Mouse (Mus musculus): ENCODE measurements around the gene C1qtnf2.

The C1qtnf2 gene

GRCm38 (mm10) chr11:43481672-43482522, 7.8 kb downstream of the C1qtnf2 start:
- no peak for DNase-seq (ENCODE audit: inconsistent age in 2 of 2, low spot score in 1 of 2)

DNA sequence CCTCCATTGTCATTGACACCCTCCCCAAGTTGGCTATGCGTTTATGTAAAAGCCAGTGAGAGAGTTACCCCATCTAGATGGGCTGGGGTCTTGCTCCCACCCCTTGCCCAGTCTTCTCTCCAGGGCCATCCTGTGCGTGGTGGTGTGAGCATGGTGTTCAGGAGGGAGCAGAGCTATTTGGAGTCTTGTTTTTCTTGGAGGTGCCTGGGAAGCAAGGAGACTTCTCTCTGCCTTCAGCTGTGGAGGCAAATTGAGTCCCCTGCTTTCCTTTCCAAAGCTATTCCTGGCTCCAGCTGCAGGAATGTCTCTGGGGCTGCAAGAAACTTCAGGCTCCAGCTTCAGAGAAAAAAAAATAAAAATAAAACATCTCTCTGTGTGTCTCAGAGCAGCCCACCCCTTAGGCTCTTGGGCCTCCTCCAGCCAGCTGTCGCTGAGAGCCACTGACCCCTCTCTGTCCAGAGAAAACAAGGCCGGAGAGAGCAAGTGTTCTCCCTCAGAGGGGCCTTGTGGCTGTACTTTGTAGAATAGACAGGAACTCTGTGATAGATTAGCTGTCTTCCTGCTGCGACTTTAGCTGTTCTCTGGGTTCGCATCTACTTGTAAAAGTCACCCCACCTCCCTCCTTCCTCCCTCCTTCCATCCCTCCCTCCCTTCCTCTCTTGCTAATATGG, 9.2 kb downstream of the C1qtnf2 start:
- peak; percentile 34 to 43 for DNase-seq (ENCODE audit: inconsistent age in 2 of 2, low spot score in 1 of 2)

DNA sequence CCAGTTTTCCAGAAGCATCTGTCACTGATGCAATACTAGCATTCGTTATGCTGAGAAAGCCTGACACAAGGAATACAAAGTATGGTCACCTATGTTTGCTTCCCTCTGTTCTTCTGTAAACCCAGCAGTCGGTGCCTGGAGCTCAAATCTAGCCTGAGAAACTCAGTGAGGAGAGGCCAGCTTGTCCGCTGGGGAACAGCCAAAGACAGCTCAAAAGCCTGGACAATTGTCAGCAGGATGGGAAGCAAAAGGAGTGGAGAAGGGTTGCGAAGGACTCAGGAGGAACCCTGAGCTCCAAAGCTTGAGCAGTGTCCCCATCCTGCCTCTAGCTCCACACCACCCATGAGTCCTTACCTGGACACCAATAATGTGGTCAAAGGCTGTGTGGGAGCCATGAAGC, 10.0 kb downstream of the C1qtnf2 start:
- no peak for DNase-seq (ENCODE audit: inconsistent age in 2 of 2, low spot score in 1 of 2)

GRCm38 (mm10) chr11:43484652-43485051, 10.6 kb downstream of the C1qtnf2 start:
- no peak for DNase-seq (ENCODE audit: inconsistent age in 2 of 2, low spot score in 1 of 2)

- DNase-seq (ENCODE audit: inconsistent age in 2 of 2, low spot score in 1 of 2): no peak
These were observed 11.8 kb downstream of the C1qtnf2 start for GRCm38 (mm10) chr11:43485855-43486254.

- peak; percentile 71 to 91 for DNase-seq (ENCODE audit: inconsistent age in 2 of 2, low spot score in 1 of 2)
These were observed 18.6 kb downstream of the C1qtnf2 start for GRCm38 (mm10) chr11:43492663-43493062.

DNA sequence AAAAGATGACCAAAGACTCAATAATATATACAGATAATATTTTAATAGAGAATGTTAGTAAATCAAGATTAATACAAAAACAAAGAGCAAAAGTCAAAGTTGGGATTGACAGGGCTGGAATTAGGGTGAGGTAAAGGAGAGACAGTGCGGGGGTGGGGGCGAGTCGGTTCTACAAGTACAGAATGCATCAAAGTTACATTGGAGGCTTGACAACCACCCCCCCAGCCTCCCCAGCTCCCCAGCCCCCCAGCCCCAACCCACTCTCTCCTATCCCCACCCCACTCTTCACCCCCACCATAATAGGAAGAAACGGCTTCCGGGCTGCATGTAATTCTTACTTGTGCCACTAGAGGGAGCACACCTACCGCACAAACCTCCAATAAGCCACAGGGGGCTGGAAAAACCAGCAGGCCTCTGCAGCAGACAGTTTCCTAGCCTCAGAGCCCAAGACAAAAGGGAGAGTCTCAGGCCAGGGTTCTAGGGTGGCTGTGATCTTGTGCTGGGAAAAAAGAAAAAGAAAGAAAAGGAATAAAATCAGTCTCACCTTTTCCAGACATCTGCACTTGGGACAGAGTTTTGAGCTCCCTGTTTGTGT, 19.8 kb downstream of the C1qtnf2 start:
- DNase-seq (ENCODE audit: inconsistent age in 2 of 2, low spot score in 1 of 2): peak; percentile 57 to 88

DNA sequence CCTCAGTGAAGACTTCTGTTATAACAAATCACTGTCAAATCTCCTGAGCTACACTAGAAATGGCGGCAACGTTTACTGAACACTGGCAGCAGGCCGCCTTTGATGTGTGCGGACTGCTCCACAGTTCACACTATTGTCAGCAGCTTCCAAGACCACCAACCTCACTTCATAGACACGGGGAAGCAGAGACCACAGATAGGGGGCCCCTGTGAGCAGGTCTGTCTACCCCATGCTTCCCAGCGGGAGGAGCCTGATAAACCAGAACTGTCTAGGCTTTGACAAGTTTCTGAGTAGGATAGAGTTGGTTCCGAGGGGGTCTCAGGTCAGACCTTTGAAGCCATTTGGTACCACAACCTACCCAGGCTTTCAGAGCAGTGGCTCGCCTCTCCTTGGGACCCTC, 21.0 kb downstream of the C1qtnf2 start:
- peak in 1 of 2 experiments; percentile 40 for DNase-seq (ENCODE audit: inconsistent age in 2 of 2, low spot score in 1 of 2)

GRCm38 (mm10) chr11:43495532-43495931, 21.5 kb downstream of the C1qtnf2 start:
- DNase-seq (ENCODE audit: inconsistent age in 2 of 2, low spot score in 1 of 2): peak; percentile 88 to 94

GRCm38 (mm10) chr11:43501256-43501655, 27.2 kb downstream of the C1qtnf2 start:
- no peak for DNase-seq (ENCODE audit: inconsistent age in 2 of 2, low spot score in 1 of 2)

DNA sequence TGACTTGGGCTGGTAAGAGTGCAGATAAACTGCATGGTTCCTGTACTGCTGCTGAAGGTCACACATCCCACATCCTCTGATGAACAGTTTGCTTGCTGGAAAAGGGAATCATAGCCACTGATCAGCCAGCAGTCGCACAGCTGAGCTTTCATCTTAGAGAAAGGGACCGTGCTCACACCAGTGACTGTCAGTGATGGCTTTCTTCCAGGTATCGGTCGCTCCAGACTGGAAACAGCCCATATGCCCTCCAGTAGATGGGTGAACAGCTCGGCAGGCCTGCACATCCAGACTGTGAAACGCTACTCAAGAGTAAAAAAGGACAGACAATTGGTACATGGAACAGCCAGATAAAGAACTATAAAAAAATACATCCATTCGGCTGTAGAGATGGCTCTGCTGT, 31.1 kb downstream of the C1qtnf2 start:
- peak in 1 of 2 experiments; percentile 12 for DNase-seq (ENCODE audit: inconsistent age in 2 of 2, low spot score in 1 of 2)

DNA sequence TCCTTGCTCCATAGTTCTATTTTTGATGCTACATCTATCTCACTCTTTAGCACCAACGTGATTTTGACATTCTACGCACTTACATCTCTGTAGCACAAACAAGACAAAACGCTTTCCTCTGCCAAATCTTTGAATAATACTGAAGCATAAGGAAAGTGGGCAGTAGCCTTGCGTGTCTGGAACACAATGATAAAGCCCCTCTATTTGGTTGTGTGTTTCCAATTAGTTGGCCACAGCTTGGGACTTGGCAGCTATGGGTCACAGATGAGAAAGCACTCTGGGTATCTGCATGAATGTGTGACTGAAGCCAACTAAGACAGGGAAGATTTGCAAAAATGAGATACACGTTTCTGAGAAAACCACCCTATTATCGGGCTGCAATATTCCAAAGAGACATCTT, 33.9 kb downstream of the C1qtnf2 start:
- DNase-seq (ENCODE audit: inconsistent age in 2 of 2, low spot score in 1 of 2): no peak

DNA sequence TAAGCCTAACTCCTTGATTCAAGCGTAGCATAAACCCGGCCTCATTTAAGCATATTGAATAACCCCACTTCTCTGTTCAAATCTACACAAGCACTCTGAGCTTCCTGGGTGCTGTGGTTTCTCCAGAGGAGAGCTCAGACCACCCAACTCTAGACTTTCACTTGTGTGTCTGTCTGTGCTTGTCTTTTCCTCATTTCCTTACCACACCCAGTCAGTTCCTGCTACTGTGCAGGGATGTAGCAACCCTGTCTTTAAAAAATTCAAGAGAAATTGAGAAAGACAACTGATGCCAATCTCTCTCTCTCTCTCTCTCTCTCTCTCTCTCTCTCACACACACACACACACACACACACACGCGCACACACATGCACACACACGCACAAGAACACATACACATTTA, 35.8 kb downstream of the C1qtnf2 start:
- DNase-seq (ENCODE audit: inconsistent age in 2 of 2, low spot score in 1 of 2): no peak

DNA sequence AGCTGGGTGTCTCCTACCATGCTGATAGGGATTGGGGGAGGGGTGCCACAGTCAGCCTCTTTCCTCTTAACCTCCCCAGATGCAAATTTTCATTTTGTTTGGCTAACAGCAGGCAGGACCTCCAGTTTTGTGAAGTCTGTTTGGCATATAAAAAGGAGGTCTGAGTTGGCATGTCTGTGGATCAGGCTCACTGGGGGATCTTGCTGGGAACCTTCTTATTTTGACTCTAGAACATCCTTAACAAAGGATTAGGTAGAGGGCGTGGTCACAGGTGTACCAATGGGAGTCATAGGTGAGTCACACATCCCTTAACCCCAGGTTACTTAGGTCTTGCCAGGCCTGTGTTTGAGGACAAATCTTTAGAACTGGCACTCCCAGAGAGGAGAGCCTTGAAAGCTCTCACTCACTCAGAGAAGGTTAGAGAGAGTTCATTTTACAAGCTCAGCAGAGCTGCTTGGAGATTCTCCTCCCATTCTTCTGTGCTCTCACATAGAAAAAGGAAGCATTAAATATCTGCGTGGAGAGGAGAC, 38.6 kb downstream of the C1qtnf2 start:
- peak in 1 of 2 experiments; percentile 12 for DNase-seq (ENCODE audit: inconsistent age in 2 of 2, low spot score in 1 of 2)

DNA sequence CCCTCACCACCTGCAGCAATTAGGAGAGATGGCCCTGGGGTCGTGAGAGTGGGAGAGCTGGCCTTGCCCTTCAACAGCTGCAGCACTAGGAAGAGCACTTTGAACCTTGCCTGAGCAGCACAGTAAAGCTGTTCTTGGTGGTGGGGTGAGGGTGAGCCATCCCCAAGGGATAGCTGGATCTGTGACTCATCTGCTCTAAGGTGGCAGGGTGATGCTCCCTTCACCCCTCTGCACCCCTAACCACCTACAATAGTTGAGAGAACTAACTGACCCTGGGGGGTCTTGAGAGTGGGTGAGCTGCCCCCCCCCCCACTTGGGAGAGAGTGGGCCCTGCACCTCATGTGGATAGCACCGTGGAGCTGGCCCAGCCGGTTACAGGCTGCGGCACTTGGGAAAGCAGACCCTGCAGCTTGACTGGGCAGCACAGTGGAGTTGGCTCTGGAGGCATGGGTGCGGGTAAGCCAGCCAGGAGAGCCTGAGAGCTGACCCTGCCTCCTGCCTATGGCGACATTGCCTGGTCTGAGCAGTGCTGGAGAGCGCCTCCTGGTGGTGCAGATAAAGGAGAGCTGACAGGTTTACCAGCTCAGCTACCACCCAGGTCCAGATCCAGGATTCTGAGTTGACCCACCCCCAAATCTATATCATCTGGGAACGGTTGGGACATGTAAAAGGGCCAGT, 42.4 kb downstream of the C1qtnf2 start:
- DNase-seq (ENCODE audit: inconsistent age in 2 of 2, low spot score in 1 of 2): peak; percentile 38 to 73

GRCm38 (mm10) chr11:43517641-43518040, 43.6 kb downstream of the C1qtnf2 start:
- DNase-seq (ENCODE audit: inconsistent age in 2 of 2, low spot score in 1 of 2): peak in 1 of 2 experiments; percentile 12

DNA sequence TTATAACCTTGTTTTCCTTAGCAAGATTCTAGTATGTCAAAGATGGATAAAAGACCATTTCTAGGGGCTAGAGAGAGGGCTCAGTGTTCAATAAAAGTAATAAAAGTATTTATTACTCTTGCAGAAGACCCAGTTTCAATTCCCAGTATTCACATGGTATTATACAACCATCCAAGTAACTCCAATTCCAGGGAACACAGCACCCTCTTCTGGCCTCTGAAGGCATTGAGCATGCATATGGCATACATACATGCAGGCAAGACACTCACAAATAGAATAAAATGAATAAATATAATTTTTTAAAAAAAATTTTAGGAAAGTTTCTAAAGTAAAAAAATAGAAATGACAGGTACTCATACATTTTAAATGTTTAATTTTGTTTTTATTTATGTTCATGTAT, 44.0 kb downstream of the C1qtnf2 start:
- DNase-seq (ENCODE audit: inconsistent age in 2 of 2, low spot score in 1 of 2): peak in 1 of 2 experiments; percentile 11

DNA sequence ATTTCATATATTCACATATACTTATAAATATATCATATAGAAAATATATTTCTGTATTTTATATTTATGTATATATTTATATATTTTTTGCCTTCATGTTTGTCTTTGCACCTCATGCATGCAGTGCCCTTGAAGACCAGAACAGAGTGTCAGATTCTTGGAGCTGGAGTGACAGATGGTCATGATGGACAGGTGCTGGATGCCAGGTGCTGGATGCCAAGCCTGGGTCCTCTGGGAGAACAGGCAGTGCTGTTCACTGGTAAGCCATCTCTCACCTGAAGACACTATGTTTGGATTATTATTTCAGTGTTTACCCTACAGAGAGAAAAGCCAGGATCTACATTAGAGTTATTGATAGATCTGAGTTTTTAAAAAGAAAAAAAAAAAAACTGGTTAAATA, 44.7 kb downstream of the C1qtnf2 start:
- no peak for DNase-seq (ENCODE audit: inconsistent age in 2 of 2, low spot score in 1 of 2)

DNA sequence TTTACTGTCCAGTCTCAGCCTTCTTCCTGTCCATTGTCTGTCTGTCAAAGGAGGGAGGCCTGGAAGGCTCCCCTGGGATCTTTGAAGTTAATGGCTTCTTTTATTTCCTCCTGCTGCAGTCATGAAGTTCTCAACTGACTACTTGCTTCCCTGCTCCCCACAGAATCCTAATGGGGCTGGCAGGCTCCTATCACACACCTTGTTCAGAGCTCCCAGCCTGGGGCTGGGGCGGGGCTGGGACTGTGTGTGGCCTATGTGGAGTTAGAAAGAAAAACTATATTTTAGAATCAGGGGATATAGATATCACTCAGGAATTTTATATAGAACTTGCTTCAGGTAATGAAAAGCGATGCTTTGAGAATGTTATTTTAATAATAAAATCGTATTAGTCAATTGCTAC, 46.4 kb downstream of the C1qtnf2 start:
- peak in 1 of 2 experiments; percentile 11 for DNase-seq (ENCODE audit: inconsistent age in 2 of 2, low spot score in 1 of 2)

- DNase-seq (ENCODE audit: inconsistent age in 2 of 2, low spot score in 1 of 2): peak in 1 of 2 experiments; percentile 89
These were observed 54.1 kb downstream of the C1qtnf2 start for GRCm38 (mm10) chr11:43528078-43528682.
